Mouse (Mus musculus) mesoderm, embryonic 11.5 days (tissue): ENCODE data around the gene Fez1.

Experiments used
- DNase-seq: peaks from one replicate; pipeline ENCODE4 v3.0.0-alpha.2; 2012; ENCODE audit warnings: low read depth, low spot score

Gene Fez1

DNA sequence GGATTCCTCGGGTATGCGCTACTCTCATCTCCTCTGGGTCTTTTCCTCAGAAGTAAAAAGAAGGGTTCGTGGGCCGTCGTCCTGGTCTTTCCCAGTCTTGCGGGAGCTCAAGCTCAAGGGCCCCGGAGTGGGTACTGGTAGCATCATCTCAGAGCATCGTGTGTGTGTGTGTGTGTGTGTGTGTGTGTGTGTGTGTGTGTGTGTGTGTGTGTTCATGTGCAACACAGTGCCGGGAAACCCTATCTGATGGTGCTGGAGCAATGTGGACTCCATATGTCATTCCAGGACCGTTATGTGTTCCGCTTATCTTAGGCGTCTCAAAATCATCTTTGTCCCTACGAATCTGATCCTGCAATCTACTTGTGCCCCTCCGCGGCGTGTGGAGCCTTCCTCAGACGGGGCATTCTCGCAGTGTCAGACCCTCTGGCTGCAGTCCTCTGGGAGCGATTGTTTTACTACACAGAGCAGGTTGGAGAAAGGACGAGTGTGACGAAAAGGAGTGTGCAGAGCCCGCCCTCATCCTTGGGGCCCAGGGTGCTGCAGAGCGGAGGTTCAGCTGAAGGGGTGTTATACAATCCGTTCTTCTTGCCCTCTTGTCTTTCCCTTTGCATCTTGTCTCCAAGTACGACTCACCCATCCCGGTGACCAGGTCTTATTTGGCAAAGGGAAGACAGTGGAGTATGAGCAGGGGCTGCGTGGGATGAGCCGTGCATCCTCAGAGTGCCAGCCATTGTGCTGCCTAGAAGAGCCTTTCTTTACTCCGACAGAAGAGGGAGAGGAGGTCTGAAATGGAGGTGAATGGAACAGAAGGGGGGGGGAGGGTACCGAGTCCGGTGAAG is 11.6 kb downstream of the Fez1 start:
- peak; percentile 60 for DNase-seq

DNA sequence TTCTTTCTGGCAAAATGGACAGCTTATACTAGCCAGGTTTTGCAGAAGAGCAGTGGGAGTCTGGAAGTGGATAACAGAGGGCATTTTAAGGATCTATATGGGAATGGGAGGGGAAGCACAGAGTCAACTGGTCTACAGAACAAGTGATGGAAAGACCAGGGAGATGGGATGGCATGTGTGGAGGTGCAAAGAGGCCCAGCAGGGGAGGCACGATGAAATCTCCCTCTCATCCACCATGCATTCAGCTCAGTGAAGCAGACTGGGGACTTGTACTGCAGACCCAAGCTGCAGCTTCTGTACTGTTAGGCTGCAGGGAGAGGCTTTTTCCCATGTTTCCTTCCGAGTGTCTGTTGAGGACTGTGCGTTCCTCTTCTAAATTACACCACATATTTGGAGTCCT is 12.2 kb downstream of the Fez1 start:
- DNase-seq, result no peak

DNA sequence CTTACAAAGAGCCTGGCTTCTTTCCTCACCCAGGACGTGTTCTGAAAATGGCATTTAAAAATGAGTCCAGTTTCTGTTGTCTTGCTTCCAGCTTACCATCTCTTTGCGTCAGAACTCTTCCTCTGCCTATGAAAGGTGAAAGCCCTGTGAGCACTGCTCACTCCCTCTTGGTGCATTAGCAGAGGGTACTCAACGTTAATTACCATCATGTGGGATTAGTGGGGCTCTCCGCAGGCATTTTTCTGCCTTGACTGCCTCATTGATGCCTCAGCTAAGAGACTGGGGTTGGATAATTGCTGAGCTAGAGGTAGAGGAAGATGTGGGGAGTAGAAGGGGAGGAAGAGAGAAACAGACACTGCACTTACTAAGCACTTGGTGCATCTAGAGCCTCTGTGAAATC is 24.7 kb downstream of the Fez1 start:
- DNase-seq, result no peak

DNA sequence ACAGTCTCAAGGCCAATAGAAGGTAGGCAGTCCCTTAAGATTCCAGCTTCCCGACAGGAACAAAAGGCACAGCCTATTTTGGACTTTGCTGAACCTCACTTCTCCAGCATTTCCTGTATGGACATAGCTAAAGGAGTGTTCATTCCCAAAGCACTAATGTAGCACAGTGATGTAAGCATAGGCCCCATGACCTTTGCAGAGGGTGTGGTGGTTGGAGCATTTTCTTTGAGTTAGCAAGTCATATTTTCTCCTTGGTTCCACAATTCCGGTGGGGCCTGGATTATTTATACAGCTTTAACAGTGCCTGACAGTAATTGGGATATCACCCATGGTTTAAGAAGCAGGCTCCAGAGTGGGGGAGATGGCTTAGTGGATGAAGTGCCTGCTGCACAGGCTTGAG is 27.0 kb downstream of the Fez1 start:
- DNase-seq, result no peak

DNA sequence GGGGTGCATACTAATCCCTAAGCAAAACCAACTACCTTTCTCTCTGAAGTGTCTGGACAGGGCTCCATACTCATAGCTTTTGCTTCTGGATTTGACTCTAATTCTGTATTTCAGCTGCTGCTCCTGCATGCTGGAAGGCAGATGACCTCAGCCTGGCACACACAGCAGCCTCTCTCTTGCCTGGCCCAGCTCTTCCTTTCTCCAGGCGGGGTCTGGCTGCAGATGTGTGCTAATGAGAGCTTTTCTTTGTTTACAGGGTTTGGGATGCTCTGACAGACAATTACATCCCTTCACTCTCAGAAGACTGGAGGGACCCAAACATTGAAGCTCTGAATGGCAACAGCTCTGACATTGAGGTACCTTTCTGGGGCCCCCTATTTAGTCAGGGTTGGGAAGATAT is 28.4 kb downstream of the Fez1 start:
- no peak for DNase-seq

DNA sequence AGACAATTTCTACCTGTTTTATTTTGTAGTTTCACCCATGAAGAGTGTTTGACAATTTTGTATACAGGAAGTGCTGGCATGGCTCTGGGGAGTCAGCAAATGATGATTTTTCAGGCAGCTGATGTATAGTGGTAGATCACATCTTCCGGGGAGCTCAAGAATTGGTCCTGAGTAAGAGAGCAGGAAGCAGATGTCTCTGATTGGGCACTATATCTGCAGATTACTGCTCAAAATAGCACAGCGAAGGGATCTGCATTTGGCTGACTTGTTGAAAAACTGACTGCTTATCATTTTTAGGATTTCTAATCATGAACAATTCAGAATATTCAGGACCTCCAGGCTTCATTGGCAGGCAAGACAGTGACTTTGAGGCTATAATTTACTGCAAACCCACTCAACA is 30.5 kb downstream of the Fez1 start:
- no peak for DNase-seq

DNA sequence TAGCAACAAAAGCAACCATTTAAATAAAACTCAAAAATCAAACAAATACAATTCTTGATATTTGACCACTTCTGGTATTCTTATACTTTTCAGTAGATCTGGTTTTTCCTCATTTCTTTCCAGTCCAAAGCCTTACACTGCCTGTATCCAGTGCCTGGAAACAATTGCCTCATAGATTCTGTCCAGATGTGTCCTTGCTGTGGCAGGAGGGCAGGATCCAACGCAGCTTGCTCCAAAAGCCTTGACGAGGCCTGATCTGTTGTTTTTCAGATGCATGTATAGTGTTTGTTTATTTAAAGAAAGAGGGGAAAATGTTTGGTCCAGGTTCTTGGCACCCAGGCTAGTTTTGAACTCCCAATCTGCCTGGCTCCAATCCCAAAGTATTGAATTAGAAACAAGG is 34.7 kb downstream of the Fez1 start:
- DNase-seq, result no peak

DNA sequence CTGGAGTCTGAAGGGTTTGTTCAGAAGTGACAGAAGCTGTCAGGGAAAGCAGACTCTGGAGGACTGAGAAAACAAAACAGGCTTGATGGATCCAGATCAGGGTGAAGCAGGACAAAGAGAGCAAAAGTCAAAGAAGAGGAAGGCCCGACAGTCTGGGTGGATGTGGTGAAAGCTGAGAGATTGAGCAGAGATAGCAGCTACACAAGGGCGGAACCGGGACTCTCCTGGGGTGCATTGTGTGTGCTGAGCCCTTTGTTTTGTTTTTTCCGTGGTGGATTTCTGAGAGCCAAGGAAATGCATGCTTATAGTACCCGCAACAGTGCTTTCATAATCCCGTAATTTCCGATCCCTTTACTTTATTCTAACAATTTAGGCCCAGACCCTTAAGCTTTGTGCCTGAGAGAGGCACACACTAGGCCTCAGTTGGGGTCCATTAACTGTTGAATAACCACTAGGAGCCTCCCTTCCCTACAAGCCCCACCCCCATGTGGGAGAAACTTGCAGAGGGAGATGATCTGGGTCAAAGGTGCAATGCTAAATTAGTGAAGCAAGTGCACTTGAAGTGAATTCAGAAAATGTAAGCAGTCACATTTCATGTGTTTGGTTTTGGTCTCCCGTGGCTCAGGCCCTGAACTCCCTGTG is 35.9 kb downstream of the Fez1 start:
- peak; percentile 12 for DNase-seq

DNA sequence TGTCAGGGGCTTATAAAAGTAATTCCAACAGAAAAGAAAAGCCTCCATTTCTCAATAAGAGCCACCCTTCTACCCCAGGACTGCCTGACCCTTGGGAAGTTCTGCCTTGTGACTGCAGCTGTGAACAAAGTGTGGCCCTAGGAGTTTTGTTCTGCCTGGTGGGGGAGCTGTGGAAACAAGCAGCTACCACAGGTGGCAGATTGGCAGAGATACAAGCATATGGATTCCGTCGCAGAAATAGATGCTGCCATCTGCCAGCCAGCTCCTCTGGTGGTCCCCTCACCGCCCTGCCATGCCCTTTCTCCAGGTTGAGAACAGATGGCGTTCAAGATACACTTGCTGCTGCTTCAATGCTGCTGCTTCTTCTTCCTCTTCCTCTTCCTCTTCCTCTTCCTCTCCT is 37.0 kb downstream of the Fez1 start:
- peak; percentile 18 for DNase-seq

DNA sequence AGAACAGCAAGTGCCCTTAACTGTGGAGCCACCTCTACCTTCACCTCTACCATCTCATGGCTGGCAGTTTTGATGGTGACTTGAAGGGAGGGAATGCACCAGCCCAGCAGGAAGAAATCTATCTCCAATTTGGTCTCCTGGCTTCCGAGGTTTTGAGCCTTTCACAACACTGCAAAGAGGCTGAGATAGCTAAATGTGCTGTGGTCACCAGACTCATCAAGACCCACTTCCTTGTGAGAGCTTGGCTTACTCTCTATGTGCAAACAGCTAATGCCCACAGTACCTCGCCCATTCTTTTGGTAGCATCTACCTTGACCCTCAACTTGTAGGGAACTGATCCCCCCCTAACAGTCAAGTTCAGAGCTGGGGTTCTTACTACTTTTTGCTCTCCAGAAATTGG is 40.9 kb downstream of the Fez1 start:
- DNase-seq, result no peak

DNA sequence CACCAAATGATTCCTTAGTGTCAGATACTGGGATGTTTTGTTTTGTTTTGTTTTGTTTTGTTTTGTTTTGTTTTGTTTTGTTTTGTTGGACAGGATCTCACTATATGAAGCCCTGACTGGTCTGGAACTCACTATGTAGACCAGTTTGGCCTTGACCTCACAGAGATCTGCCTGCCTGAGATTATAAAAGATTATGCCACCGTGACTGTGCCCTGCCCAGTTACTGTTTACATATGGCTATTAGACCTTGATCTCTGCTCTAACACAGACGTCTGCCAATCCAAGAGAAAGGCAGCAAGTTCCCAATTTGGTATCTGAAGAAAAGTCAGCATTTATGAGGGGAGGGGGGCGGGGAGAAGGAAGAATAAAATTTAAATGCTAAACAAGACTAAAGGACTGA is 42.0 kb downstream of the Fez1 start:
- no peak for DNase-seq

DNA sequence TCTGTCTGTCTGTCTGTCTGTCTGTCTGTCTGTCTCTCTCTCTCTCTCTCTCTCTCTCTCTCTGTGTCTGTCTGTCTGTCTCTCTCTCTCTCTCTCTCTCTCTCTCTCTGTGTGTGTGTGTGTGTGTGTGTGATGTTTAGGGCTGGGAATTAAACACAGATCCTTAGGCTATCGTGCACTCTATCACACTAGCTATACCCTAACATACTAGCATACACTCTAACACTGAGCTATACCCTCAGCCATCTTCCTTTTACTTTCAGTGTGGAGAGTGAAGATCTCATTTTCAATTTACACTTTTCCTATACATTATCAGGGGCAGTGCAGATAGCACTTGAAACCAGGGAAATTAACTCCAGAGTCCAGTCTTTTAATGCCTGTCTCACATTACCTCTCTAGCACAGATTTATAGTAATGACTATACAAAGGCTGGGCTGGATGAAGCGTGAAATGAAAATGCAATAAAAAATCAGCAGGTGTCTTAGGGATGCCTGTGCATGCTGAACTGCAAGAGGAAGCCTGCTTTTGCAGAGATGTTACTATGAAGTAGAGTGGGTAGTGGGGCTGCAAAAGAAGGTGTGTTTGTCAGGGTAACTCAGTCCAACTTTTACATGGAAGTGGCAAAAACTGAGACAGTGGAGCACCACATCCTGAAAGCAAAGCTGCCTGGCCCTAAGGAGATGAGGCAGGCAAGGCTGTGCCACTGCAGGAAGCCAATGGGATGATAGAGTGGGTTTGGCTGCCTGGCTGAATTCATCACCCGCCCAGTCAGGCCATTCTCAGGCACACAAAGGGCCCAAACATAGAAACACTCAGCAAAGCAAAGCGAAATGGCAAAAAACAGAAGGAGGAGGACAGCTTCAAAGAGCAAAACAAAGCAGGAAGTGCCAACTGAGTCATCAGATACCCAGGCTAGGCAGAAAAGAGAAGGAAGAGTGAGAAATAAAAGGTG is 43.5 kb downstream of the Fez1 start:
- DNase-seq, result peak; percentile 56

DNA sequence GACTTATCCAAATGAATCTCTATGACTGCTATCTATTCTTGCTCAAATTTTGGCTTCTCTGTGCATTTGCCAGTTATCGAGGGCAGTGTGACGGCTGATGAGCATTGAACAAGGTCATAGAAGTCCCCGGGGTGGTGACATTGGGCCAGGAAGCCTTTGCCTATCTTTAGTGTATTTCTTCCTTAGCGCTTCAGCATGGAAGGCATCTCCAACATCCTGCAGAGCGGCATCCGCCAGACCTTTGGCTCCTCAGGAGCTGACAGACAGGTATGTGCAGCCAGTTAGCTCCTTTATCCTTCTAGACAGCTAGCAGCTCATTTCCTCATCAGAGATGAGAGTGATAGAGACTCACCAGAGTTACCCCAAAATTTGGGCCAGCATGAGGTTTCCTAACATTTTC is 47.0 kb downstream of the Fez1 start:
- DNase-seq, result no peak

DNA sequence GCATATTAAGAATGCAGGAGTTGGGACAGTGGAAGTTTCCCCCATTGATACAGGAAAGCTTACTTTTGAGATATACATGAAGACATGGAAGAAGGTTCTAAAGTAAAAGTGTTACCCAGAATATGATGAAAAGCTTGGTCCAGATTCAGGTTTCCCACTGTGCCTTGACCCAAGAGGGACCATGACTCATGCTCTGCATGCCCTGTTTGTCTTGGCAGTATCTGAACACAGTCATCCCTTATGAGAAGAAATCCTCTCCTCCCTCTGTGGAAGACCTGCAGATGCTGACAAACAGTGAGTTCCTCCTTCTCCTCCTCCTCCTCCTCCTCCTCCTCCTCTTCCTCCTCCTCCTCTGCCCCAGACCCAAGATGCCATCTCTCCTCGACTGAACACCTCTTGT is 48.6 kb downstream of the Fez1 start:
- DNase-seq, result no peak

DNA sequence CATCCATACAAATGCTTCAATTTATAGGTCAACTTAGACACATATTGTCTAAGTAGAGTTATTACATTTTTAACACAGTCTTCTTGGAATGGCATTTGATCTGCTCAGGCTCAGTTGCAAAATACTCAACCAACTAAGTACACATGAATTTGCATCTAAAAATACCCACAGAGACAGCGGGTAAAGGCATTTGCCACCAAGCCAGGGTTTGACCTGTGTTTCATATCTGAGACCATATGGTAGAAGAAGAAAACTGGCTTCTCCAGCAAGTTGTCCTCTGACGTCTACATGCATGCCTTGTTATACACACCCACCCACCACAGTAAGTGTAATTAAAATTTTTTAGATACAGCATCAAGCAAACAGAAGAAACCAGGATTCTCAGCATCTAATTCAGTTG is 52.1 kb downstream of the Fez1 start:
- no peak for DNase-seq

DNA sequence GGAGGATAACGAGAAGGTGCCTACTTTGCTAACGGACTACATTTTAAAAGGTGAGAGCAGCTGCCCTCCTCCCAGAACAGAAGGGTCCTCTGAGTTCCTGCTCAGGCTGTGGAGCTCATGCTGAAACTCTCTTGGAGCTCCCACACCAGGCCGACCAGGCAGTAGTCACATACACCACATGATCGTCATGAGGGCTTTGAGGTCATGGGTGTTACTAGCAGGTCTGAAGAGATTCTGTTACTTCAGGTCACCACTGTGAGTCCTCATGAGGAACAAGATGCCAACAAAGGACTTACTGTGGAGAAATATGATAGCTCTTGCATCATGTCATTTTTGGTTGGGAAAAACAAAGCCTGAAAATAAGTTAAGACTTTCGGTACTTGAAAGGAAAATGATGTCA is 54.6 kb downstream of the Fez1 start:
- DNase-seq, result no peak

DNA sequence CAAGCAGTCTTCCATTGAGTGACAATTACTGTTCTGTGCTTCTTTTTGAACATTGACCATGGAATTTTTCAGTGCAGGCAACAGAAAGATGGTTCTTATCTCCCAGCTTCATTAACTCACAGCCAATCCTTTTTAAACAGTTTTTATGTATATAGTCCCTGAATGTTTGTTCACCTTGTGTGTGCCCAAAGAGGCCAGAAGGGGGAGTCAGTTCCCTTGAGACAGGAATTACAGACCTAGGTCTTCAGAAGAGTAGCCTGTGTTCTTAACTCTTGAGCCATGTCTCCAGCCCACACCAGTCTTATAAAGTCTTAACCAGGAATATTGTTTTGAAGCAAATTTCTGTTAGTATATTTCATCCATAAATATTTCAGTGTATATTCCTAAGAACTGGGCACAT is 55.1 kb downstream of the Fez1 start:
- DNase-seq, result no peak

DNA sequence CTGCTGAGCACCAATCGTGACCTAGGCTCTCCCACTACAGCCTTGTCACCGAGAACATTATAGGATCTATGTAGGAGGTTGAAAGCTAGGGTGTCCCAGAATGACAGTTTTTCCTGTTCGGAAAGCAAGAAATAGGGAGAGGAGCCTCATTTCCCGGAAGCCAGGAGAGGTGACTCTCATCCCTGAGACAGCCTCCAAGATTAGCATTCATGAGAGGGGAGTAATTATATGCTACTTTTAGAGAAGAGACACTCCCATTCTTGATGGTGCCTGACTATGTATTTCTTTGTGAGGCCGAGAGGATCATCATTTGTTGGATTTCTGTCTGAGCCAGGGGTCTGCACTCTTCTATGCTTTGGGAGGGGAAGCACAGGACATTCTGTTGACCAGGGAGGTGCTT is 60.0 kb downstream of the Fez1 start:
- DNase-seq, result no peak

DNA sequence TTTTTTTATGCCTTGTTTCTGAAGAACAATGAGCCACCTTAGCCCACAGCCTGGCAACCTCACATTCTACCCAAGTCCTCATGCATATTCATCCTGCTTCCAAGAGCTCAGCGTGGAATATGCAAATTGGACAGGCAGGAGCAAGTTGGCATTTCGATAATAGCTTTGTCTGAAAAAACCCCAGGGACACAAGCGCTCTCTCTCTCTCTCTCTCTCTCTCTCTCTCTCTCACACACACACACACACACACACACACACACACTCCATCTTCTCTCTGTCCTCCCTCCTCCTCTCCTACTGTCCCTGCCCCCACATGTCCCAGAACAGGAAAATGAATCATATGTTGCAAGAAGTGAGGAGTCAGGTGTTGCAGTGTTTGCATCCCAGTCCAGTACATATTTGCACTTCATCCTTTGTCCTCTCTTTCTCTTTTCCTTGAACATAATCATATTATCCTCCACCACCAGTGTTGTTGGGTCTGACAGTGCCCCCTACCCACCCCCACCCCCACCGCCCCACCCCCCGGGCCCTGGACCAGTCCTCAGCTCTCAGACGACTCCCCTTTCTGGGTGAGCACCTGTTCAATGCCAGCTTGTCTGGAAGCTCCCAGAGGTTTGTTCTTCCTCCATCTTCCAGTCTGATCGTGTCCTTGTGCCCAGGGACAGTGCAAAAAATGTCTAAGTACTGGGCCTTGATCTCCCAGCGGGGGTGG is 60.5 kb downstream of the Fez1 start:
- DNase-seq, result peak; percentile 54

DNA sequence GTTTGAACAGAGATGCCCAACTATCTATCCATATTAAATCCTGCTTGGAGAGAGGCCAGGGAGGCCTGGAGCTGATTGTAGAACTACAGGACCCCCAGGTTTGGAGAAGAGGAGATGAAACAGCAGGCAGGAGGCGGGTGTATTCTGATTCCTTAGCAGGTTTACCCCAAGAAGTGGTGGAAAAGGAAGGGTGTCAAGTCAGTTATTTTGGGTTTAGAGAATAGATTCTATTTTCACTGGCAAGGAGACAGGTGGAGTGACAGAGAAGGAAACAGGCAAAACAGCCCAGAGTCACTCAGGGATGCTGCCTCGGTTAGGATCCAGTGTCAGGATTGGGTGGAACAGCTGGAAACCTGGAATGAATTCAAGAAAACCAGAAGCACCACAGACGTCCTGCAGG is 61.9 kb downstream of the Fez1 start:
- no peak for DNase-seq

DNA sequence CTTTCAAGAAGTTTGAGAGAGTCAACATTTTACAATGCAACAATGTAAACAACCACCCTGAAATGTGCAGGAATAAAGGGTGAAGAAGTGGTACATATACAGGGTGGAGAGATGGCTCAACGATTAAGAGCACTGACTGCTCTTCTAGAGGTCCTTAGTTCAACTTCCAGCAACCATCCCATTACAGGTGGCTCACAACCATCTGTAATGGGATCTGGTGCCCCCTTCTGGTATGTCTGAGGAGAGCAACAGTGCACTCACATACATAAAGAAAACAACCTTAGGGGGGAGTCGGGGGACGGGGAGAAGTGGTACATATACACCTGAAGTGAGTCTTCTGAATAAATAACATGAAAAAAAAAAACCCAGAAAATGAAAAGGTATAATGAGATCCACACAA is 63.6 kb downstream of the Fez1 start:
- peak; percentile 47 for DNase-seq

DNA sequence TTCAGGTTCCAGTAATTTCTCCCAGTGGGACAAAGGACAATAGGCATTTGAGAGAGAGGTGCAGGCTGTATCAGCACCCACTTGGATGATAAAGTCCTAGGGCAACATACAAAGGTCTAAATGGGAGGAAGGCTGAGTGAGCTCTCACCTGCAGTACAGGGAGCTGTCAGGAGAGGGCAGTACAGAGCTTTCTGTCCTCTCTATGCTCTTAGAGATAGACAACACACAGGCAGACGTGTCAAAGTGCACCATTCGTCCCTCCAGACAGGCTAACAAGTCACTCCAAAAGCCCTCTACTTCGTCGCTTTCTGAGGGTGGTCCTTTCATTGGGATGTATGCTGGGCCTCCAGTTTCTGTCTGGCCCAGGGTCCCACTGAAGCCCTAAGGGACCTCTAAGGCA is 68.9 kb downstream of the Fez1 start:
- DNase-seq, result peak; percentile 76
